Mouse (Mus musculus) natural killer cell, adult 2 months (primary cell): ENCODE results near the gene Tex21.

Source experiments
- DNase-seq, 2 experiments: peaks; one replicate each; pipeline ENCODE4 v3.0.0; 2022; ENCODE audit warnings: low spot score in 2 of 2

The Tex21 gene

GRCm38 (mm10) chr12:76246646-76247045 is at the start of gene Tex21:
Tex21 (minus strand) TSS chr12:76246746.
- no peak for DNase-seq

- peak; percentile 16 to 33 for DNase-seq
Observed at GRCm38 (mm10) chr12:76293192-76293591, 46.6 kb upstream of the Tex21 start.

- no peak for DNase-seq
Observed at GRCm38 (mm10) chr12:76290271-76290670, 43.7 kb upstream of the Tex21 start.

GRCm38 (mm10) chr12:76289428-76289827 is 42.9 kb upstream of the Tex21 start:
- no peak for DNase-seq

- no peak for DNase-seq
Observed at GRCm38 (mm10) chr12:76288494-76288893, 41.9 kb upstream of the Tex21 start.

GRCm38 (mm10) chr12:76287986-76288385 is 41.4 kb upstream of the Tex21 start:
- DNase-seq, result no peak

GRCm38 (mm10) chr12:76285418-76285817 is 38.9 kb upstream of the Tex21 start:
- DNase-seq, result no peak

GRCm38 (mm10) chr12:76282532-76283173 is 36.1 kb upstream of the Tex21 start:
- no peak for DNase-seq

- no peak for DNase-seq
Observed at GRCm38 (mm10) chr12:76282132-76282531, 35.6 kb upstream of the Tex21 start.

- DNase-seq, result no peak
Observed at GRCm38 (mm10) chr12:76281111-76281660, 34.6 kb upstream of the Tex21 start.

- no peak for DNase-seq
Observed at GRCm38 (mm10) chr12:76280556-76280955, 34.0 kb upstream of the Tex21 start.

GRCm38 (mm10) chr12:76278209-76278608 is 31.7 kb upstream of the Tex21 start:
- no peak for DNase-seq

- no peak for DNase-seq
Observed at GRCm38 (mm10) chr12:76272610-76273524, 26.3 kb upstream of the Tex21 start.

- DNase-seq, result no peak
Observed at GRCm38 (mm10) chr12:76271516-76271915, 25.0 kb upstream of the Tex21 start.

- no peak for DNase-seq
Observed at GRCm38 (mm10) chr12:76269196-76269595, 22.6 kb upstream of the Tex21 start.

GRCm38 (mm10) chr12:76268686-76269085 is 22.1 kb upstream of the Tex21 start:
- no peak for DNase-seq

GRCm38 (mm10) chr12:76266875-76267274 is 20.3 kb upstream of the Tex21 start:
- DNase-seq, result peak; percentile 22 to 24

- no peak for DNase-seq
Observed at GRCm38 (mm10) chr12:76265001-76265400, 18.5 kb upstream of the Tex21 start.

GRCm38 (mm10) chr12:76264325-76264965 is 17.9 kb upstream of the Tex21 start:
- no peak for DNase-seq

GRCm38 (mm10) chr12:76263876-76264275 is 17.3 kb upstream of the Tex21 start:
- no peak for DNase-seq

- no peak for DNase-seq
Observed at GRCm38 (mm10) chr12:76262918-76263317, 16.4 kb upstream of the Tex21 start.

- DNase-seq, result no peak
Observed at GRCm38 (mm10) chr12:76261556-76261955, 15.0 kb upstream of the Tex21 start.
